Comparison of ENCODE assay signal across 10 mouse cellular contexts in genomic region chr8:121717502-121717901, GRCm38 (mm10). TPM values are rescaled to one million over a fixed set of nuclear protein-coding genes. Genes with fewer than 3 reads are reported as not detected.
A peak's percentile ranks its signal among the peaks of the same experiment; 100 is the strongest.
DNase-seq lines count a peak whose midpoint lies in the region; ATAC-seq and TF ChIP-seq lines count a peak whose summit lies in the region.
"Had no signal": no experiment of that assay in that cellular context is flagged by ENCODE, and none has a peak within 500 bp of the region (broad histone marks: within the 10 kb centered on the region; RNA-seq: fewer than 3 reads in every experiment).

No protein-coding gene starts in this region.

- no peaks in the 10 kb centered on the region for H3K36me3 ChIP-seq in hindbrain, postnatal 0 days (ENCODE audit: insufficient read depth, low read length)
- H3K36me3 ChIP-seq in neural tube, embryonic 14.5 days (ENCODE audit: control insufficient read depth, insufficient read depth, low read length) = no peaks in the 10 kb centered on the region
- H3K36me3 ChIP-seq: lung, embryonic 15.5 days had no signal

- H3K27me3 ChIP-seq in hindbrain, postnatal 0 days (ENCODE audit: insufficient read depth, low read length) = no peaks in the 10 kb centered on the region
- H3K27me3 ChIP-seq in neural tube, embryonic 14.5 days (ENCODE audit: control insufficient read depth, insufficient read depth, low read length) = no peaks in the 10 kb centered on the region

- no peak overlapping the region for H3K9ac ChIP-seq in hindbrain, postnatal 0 days (replicated peaks; ENCODE audit: low read length)
- no peak overlapping the region for H3K9ac ChIP-seq in neural tube, embryonic 14.5 days (replicated peaks; ENCODE audit: low read depth, low read length)
- H3K9ac ChIP-seq: lung, embryonic 15.5 days had no signal

- WGBS in hindbrain, postnatal 0 days = 39% methylated on average over 14 of the region's 14 CpGs
- WGBS in neural tube, embryonic 14.5 days = 48% methylated on average over 14 of the region's 14 CpGs

- no peak for TF ChIP-seq CTCF in left cerebral cortex, adult 2 months (IDR thresholded peaks at IDR 0.05)
- no peak for TF ChIP-seq CTCF in hindbrain, postnatal 0 days (IDR thresholded peaks at IDR 0.05; ENCODE audit: low read depth)

- H3K27ac ChIP-seq in left cerebral cortex, adult 2 months = peak overlapping the region; percentile 73
- peak overlapping the region; percentile 57 for H3K27ac ChIP-seq in hindbrain, postnatal 0 days
- no peak overlapping the region for H3K27ac ChIP-seq in neural tube, embryonic 14.5 days (ENCODE audit: low read depth, low read length)
- H3K27ac ChIP-seq: lung, embryonic 15.5 days had no signal

- H3K4me2 ChIP-seq in hindbrain, postnatal 0 days (ENCODE audit: low read depth, low read length) = peak overlapping the region; percentile 32; the same call in 1 of the 2 replicates
- peak overlapping the region; percentile 12; the same call in 1 of the 2 replicates for H3K4me2 ChIP-seq in neural tube, embryonic 14.5 days (ENCODE audit: low read depth, low read length)
- H3K4me2 ChIP-seq: lung, embryonic 15.5 days had no signal

- peak; percentile 75 for ATAC-seq in hindbrain, postnatal 0 days
- peak; percentile 70; the same call in 1 of the 2 replicates for ATAC-seq in neural tube, embryonic 14.5 days (ENCODE audit: low read depth)

- peak; percentile 54 for DNase-seq in cerebellum, adult 11-12 months
- DNase-seq in cerebellum, adult 9-10 months = no peak
- no peak for DNase-seq in left cerebral cortex, adult 2 months (ENCODE audit: extremely low spot score in 1 of 2, low spot score in 2 of 2)
- no peak for DNase-seq in left cerebral cortex, adult 11 months (ENCODE audit: low spot score)
- no peak for DNase-seq in hindbrain, postnatal 0 days (ENCODE audit: low spot score)
- DNase-seq in layer of hippocampus, adult 8-10 months (ENCODE audit: low spot score in 2 of 2) = no peak
- no peak for DNase-seq in urinary bladder, postnatal 4 days (ENCODE audit: low spot score in 2 of 2)

- peak overlapping the region; percentile 28; the same call in 1 of the 2 replicates for H3K4me3 ChIP-seq in left cerebral cortex, adult 2 months
- H3K4me3 ChIP-seq in hindbrain, postnatal 0 days (ENCODE audit: low read length) = 0 out of 2 replicates have a peak overlapping the region, but pooled peaks have one; percentile 2
- no peak overlapping the region for H3K4me3 ChIP-seq in neural tube, embryonic 14.5 days (ENCODE audit: low read depth, low read length)
- H3K4me3 ChIP-seq: lung, embryonic 15.5 days had no signal

- intact Hi-C loops in left cerebral cortex, adult 2 months (cut with DNase I) = loop anchor here (5.0 kb wide), 2 partner anchors 115 to 190 kb away; partner anchors contain the start of gene Slc7a5

- no peaks in the 10 kb centered on the region for H3K9me3 ChIP-seq in hindbrain, postnatal 0 days (ENCODE audit: low read length)
- no peaks in the 10 kb centered on the region for H3K9me3 ChIP-seq in neural tube, embryonic 14.5 days (ENCODE audit: control insufficient read depth, low read length)
- H3K9me3 ChIP-seq: lung, embryonic 15.5 days had no signal

- peaks cover 9% of the 10 kb centered on the region for H3K4me1 ChIP-seq in hindbrain, postnatal 0 days (ENCODE audit: insufficient read depth, low read length)
- no peaks in the 10 kb centered on the region for H3K4me1 ChIP-seq in neural tube, embryonic 14.5 days (ENCODE audit: control insufficient read depth, insufficient read depth, low read length)

RNA-seq across cellular contexts. Expression of gene Jph3, which starts 11.9 kb away (rescaled TPM):
- 100 to 1,000 TPM; 285 to 297 TPM for total RNA-seq in left cerebral cortex, adult 2 months (2021)
- 66.0 and 75.2 TPM in 2 replicates for total RNA-seq in hindbrain, postnatal 0 days (2014; rRNA removed)
- polyA plus RNA-seq in hindbrain, postnatal 0 days (2015; fragmentation: Nextera tagmentation; extraction: Ambion mirVana) = 98.3 and 102 TPM in 2 replicates
- polyA plus RNA-seq in neural tube, embryonic 14.5 days (2014; fragmentation: Nextera tagmentation; extraction: Ambion mirVana) = 84.2 and 89.0 TPM in 2 replicates
- total RNA-seq in layer of hippocampus, adult 8-10 months (2022) = 100 to 1,000 TPM; 260 to 313 (median 283) TPM
- total RNA-seq: MEL had no signal
